Mouse (Mus musculus): ENCODE data around the gene Cdh23.

The Cdh23 gene

DNA sequence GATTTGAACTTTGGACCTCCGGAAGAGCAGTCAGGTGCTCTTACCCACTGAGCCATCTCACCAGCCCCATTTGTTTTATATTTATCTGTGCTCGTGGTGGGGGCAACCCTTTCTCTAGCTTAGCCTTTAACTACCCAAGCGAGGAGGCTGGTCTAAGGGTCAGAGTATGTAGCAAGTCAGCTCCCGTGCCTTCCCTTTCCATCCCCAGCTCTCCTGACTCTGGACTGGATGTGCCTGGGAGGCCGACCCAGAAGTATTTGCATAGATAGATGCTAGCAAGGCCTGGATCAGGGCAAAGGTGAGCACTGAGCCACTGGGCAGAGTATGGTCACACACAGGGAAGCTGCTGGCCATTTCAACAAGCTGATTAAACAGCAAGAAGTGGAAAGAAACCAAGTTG is 12.5 kb upstream of the Cdh23 start:
- no peak for DNase-seq (ENCODE audit: low read depth, low spot score)

DNA sequence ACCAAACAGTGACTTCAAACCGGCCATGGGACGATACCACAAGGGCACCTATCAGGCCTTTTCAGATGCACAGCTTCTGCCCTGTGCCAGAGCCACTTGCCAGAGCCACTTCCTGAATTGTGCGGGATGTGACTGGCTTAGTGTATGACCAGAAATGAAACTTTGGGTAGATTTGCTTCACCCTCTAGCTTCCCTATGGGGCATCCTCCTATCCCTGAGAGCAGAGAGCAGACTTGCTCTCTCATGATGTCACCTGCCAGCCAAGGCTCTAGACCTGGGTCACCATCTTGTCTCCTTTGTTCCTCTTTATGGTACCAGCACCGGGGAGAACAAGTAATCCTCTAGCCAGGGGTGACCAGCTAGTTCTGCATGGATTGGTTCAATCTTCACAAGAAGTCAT is 10.0 kb upstream of the Cdh23 start:
- DNase-seq (ENCODE audit: low read depth, low spot score): no peak

DNA sequence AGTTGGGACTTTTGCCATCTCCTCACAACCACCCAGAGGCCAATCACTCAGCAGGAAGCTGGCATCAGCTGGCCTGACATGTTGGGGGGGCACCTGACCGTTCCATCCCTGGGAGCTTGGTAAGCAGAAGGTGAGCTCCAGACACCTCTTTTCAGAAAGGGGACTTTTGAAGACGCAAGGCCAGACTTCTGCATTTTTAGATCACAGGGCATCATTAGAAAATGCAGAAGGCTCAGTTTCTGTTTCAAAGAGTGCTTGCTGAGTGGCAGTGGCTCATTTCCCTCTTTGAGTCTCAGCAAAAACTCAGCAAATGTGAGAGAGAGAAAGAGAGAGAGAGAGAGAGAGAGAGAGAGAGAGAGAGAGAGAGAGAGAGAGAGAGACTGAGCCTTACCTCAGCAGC is 8.8 kb upstream of the Cdh23 start:
- no peak for DNase-seq (ENCODE audit: low read depth, low spot score)

DNA sequence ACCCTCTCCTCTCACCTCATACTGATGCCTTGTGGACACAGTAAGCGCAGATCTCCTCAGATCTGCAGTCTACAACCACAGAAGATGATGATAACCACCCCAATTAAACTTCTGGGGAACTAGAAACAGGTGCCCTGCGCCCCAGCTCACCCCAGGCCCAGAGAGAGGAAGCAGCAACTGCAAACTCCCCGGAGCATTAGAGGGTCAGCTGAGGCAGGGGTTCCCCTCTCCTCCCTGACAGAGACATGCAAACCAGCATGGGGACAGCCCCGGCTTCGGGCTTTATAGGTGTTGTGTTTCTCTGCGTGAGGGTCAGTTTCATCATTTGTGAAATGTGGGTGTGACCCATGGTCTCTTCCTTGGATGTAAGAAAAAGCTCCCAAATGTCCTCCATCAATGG is 1.5 kb upstream of the Cdh23 start:
- no peak for DNase-seq (ENCODE audit: low read depth, low spot score)

DNA sequence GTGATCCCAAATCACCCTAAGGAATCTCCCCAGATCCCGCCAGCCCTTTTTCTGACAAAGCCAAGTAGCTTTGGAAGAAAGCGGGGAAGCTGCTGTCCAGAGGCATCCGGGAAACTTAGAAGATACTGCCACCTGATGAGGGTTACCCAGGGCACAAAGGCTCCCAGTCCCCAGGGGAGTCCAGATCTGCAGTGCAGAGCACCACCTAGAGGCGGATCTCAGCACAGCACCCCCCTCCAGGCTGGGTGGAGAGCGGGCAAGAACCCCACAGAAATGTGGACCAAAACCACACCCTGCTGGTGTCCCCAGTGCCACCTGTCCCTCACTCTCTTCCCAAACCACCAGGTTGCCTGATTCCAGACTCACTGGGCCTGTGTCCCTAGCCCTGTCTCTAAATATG is 685 bp upstream of the Cdh23 start:
- DNase-seq (ENCODE audit: low read depth, low spot score): peak; percentile 48

DNA sequence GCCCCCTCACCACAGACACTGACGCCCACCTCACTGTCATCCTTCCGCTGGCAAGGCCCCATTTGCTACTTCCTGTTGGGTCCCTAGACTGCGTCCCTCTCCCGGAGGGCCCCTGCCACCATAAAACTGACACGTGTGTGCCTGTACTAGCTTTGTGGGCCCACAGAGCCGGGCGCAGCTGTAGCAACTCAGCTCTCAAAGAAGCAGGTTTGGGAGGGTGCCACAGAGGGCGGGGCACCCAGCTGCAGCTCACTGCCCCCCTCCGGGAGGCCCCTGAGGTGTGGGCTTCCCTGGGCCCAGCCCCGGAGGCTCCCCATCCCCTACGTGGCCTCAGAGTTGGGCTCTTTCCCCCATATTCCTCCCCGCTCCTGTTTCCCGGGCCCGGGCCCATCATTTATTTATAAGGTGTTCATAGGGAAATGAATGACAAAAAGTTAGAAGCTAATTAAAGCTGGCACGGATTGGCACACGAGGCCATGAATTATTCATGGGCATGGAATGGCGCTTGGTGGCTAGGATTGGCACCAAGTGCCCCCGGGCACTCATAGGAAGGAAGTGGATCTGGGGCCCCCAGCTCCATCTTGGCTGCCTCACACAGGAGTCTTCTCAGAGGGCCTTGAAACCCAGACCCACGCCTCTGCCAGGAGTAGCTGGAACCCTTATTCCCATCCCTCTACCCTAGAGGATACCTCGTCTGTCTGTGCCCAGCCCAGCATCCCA is 4.5 kb downstream of the Cdh23 start:
- DNase-seq (ENCODE audit: low read depth, low spot score): no peak

DNA sequence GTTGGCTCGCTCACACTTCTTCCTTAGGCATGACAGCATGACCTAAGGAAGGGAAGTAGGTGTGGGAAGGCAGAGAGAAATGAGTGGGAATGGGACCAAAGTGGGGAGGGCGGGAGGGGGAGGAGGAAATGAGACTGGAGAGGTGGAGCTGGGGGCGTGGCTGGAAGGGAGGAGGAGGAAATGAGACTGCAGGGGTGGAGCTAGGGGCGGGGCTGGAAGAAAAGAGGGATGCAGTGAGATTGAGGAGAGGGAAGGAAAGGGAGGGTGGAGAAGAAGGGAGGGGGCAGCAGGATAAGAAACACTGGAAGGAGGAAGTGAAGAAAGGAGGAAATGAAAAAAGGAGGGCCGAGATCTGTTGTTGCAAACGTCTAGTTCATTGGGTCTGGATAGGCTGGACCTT is 5.3 kb downstream of the Cdh23 start:
- DNase-seq (ENCODE audit: low read depth, low spot score): no peak

DNA sequence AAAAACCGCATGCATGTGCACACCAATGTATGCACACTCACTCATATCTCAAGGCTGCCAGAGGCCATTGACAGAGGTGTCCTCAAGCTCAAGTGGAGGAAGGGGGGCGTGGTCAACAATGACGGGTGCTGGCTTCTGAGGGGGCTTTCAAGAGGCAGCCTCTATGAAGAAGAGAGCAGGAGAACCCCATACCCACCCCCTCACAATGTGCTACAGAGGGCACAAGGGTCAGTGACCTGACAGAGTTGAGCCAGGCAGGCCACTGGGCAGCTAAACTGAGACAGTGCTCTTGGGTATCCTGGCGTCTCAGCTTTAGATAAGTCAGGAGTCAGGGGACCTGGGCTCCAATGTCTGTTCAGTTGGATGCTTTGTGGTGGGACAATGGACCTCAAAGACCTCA is 6.9 kb downstream of the Cdh23 start:
- DNase-seq (ENCODE audit: low read depth, low spot score): no peak

DNA sequence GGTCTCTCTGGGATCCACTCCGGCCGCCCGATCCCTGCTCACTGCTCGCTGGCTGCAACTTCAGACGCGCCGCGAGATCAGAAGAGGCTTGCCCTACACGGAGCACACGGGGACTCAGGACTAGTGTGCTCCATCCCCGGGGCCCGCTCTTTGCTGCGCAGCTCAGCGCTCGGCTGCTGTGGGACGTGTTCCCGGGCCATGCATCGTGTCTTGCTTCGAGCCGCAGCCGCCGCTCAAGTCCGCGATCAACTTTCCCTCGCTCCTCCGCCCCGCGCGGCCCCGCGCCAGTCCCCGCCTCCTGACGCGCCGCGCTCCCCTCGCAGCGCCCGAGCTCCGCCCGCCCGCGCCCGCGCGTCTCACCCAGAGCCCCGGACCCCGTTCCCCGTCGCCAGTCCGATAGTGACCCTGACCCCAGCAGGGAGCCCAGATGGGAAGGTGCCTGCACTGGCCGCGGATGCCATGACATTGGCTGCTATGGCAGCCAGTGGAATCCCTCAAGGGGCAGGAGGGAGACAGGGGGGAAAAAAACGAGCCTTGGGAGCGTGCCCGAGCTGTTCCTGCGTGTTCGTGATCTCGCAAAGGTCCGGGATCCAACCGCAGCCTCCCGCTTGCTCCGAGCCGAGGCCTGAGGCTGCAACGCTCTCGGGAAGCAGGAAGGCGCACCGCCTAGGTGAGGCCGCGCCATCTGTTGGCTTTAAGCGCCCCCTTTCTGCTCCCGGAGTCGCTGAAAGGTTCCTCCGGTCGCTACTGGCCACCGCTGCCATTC is 9.1 kb downstream of the Cdh23 start:
- DNase-seq (ENCODE audit: low read depth, low spot score): peak; percentile 16

DNA sequence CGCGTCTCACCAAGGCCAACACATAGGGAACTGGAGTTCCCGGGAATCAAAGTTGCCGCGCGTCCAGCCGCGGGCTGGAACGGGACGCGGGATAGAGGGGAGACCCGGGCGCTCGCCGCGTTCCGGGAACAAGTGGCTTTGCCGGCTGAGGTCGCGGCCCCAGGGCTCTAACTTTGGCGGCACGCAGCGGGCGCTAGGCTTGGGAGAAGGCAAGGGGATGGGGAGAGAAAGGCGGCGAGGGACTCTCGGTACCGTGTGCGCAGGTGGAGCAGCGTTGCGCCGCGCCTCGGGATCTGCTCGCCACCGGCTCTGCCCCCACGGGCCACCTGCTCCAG is 9.7 kb downstream of the Cdh23 start:
- DNase-seq (ENCODE audit: low read depth, low spot score): no peak

DNA sequence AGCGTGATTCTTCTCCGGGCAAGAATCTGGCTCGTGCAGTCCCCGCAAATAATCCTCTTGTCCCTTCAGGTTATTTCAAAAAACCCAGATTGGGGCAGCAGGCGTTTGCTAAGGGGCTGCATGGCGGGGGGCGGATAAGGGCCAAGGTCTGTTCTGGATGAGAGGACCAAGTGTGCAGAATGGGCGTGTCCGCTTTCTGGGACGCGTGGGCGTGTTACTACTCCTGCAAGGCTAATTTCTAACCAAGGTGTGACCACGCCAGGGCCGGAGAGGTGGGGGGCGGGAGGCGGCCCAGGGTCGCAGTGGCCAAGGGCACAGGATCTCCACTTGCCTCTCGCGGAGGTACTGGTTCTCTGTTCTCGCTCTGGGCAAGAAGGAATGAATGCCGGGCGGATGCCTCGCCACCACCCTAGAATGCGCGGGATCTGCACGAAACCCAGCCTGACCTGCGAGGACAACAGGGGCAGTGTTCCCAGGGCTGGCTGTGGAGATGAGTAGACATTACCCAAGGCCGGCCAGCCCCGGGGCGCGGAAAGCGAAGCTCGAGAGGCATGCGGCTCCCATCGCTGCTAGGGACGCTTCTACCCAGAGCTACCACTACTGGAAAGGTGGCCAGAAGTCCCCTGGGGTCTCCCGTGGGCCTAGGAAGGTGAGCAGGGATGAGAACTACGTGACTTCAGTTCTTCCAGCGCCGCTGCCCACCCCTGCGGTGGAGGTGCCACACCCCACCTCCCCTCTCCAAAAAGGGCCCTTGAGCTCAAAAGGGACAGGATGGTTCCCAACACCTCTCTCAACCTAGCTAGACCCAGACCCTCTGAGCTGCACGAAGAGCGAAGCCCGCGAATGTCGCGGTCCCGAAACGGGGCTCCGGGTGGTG is 10.3 kb downstream of the Cdh23 start:
- no peak for DNase-seq (ENCODE audit: low read depth, low spot score)

DNA sequence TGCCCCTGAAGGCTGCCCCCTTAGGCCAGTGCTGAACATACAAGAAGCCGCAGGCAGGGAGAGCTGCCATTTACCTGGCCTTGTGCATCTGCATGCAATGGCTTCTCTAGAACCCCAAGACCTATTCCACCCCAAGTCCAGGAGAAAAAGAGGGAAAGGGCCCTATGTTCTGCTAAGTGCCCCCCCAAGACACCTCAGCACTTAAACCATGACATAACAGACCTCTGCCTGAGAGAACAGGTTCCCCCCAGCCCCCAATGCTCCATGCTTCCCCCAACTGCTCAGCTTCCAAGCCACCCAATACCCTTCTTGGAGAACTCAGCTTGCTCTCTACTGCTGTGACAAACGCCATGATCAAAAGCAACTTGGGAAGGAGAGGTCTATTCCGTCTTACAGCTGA is 17.4 kb downstream of the Cdh23 start:
- no peak for DNase-seq (ENCODE audit: low read depth, low spot score)

DNA sequence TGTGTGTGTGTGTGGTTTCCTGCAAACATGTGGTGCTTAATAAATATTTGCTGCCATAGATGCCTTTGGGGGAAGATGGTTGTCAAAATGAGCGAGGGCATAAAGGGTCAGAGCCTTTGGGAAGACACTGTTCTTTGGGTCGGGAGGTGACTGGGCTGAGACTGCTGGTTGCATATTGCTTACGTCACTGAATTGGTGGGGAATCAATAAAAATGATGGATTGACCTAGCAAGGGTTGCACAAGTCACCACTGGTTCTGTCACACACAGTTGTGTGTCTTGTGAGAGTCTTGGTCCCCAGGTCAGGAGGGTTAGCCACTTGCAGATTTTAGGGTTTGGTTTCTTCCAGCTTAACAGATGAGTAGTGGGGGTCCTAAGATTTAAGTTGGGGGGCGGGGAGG is 19.0 kb downstream of the Cdh23 start:
- DNase-seq (ENCODE audit: low read depth, low spot score): no peak

DNA sequence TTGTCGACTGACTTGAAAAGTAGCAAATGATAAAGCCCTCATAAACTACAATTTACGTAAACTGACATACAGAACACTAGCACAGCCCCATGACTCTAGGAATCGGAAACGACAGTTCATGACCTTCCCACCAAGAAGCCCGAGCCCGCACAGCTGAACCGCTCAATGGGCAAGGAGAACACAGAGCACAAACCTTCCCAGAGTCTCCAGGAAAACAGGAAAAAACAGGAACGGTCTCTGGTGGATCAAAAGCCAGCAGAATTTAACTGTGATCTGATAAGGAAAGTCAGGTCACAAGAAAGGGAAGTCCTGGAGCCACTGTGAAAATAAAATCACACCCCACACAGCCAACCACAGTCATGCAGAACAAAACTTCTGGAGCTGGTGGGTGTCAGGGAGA is 26.1 kb downstream of the Cdh23 start:
- DNase-seq (ENCODE audit: low read depth, low spot score): no peak

DNA sequence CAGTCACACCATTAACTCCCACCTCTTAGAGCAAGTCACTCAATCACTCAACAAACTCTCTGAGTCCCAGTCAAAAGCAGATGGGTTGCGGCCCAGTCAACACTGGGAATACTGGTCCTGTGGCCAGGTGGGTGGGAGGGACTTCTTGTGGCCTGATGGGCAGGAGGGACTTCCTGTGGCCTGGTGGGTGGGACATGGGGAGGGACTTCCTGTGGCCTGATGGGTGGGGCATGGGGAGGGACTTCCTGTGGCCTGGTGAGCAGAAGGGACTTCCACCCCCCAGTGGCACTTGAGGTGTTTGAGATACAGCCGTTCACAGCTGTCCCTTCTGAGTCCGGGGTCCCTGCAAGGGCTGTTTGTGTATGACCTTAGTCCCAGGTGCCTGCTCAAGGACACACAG is 27.7 kb downstream of the Cdh23 start:
- DNase-seq (ENCODE audit: low read depth, low spot score): no peak

DNA sequence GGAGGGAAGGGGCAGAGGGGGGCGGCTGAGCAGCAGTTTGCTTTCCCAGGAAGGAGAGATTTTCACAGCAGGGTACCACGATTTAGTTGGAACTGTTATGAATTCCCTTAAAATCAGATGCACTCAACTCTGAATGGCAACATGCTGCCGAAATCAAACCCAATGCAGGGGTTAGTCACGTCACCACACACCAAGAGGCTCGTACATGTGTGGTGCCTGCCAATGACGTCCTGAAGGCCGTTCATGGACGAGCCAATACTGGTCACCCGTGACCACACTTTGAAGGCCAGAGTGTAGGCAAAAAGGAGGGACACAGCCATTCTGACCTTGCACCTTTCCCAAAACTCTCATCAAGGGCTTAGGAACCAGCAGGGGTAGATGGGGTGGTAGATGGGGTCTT is 35.3 kb downstream of the Cdh23 start:
- no peak for DNase-seq (ENCODE audit: low read depth, low spot score)

DNA sequence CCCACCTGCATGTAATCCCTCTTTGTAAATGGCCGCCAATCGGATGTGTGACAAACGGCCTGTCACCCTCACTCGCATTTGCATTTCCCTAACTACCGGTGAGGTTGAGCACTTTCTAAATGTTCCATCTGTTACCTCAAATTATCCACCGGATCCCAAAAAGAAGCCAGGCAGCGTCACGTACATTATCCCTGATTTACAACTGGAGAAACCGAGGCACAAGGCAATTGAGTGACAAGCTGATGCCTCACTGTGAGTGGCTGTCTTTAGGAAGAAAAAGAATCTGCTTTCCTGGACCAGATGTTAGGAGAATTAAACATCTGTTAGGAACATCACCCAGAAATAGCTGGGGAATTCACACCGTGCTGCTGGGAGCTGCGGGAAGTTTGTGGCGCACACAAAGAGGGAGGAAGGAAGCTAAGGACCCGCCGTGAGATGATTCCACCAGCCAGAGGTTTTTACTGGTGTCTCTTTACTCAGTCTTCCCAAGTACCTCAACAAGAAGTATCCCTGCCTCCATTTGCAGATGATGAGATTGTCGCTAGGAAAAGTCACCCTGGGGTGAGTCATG is 36.8 kb downstream of the Cdh23 start:
- DNase-seq (ENCODE audit: low read depth, low spot score): no peak

DNA sequence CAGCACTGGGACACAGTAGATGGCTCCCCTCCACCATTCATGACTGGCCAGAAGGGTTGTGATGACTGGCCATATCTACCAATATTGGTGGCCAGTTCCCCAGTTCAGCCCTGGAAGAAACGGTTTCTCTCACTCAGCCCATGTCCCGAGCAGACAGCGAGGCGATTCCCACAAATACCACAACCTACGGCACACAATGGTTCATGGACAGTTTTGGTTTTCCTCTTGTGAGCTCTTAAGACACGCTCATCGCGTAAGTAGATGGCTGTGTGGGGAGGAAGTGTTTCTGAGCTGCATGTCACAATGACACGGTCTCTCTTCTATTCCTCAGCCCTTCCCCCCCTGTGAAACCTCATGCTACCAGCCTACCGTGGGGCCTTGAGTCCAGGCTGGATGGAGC is 38.1 kb downstream of the Cdh23 start:
- DNase-seq (ENCODE audit: low read depth, low spot score): no peak

DNA sequence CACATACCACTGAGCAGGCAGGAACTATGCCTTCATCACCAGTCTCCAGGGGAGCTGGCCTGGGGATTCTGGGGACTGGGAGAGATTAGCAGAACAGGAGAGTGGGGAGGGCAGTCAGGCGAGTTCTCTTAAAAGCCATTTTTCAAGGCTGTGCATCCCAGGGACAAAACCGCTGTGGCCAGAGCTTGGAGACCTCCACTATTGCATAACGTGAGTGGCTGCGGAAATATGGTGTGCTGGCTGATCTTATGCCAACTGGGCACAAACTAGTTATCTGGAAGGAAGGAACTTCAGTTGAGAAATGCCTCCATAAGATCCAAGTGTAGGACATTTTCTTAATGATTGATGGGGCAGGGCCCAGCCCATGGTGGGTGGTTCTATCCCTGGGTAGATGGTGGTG is 42.6 kb downstream of the Cdh23 start:
- DNase-seq (ENCODE audit: low read depth, low spot score): no peak

DNA sequence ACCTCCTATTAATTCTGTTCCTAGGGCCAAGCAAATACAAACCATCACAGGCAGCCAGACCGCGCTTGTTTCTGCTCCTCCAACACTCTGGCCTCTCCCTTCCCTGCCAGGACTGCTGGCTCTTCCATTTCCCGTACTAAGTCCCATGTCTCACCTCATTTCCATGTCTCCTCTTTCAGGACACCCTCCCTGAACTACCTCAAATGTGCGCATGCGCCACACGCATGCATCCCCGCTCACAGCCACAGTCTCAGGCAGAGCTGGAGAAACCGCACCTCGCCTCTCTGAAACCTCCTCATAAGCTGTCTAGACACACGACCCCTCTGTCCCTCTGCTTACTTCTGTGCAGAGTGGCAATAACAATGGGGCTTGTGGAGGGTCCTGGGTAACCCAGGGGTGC is 43.2 kb downstream of the Cdh23 start:
- no peak for DNase-seq (ENCODE audit: low read depth, low spot score)

DNA sequence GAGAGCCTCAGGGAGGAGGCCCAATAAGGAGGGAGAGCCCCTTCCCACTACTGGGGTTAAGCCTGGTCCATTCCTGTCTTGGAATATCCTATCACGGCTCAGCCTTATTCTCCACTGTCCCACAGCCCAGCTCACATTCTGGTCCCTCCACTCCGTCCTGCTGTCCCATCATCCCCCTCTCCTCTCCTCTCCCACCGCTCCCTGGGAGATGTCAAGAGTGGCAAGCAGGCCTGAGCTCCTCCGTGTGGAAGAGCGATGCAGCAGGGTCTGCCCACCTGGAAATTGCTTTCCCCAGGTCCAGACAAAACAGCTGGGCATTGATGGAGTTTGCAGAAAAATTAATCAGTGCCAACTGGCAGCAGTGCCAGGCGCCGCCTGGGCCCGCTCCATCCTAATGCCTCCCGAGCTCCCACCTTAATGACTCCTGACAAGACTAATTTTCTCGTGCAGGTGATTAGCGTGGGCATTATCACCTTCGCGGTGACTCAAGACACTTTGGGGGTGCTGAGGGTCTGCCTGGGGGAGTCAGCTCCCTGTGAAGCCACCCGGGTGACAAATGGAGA is 52.1 kb downstream of the Cdh23 start:
- DNase-seq (ENCODE audit: low read depth, low spot score): no peak

DNA sequence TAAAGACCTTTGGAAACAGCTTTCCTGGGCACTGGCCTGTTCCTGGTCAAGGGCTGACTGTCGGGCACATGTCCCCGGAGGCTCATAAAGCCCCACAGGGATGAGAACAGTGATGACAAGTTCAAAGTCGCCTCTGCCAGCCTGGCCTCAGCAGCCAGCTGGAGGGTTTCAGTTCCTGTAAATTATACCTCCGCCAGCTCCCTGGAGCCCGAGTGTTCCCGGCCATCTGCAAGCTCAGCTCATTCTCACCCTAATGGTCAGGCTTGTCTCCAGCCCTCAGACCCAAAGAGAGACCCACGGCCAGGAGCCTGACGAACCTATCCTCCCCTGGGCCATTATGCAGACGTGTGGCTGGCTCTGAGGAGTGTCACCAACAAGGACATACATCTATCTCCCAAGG is 57.0 kb downstream of the Cdh23 start:
- no peak for DNase-seq (ENCODE audit: low read depth, low spot score)

Data from retina, postnatal 7 days (tissue).